Mouse (Mus musculus): ENCODE measurements at regions not wholly inside any gene's neighbourhood (a gene's known extent, or its start where the extent isn't known, plus 50 kb on each side); places are given as distances from the start of the nearest gene placed in this dataset.

DNA sequence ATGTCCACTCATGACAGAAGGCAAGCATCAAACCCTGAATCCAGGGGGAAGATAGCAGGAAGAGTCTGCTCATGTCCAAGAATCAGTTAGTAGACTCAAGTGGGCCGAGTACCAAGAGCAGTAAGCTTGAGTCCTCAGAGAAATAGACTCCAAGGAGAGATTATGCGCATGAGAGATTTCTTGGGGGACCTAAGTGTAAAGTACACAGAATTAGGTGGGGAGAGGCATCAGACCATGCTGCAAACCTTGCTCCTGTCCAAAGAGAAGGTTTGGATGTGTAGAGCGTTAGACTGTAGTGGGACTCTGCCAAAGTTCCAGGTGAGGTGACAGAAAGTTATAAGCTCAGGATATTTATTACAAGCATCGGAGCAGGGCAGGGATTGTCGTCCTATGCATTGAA lies 654.4 kb downstream of the Dhx35 start:
- 72% methylated on average over 5 of the region's 5 CpGs for WGBS (ENCODE audit: insufficient replicate concordance)

DNA sequence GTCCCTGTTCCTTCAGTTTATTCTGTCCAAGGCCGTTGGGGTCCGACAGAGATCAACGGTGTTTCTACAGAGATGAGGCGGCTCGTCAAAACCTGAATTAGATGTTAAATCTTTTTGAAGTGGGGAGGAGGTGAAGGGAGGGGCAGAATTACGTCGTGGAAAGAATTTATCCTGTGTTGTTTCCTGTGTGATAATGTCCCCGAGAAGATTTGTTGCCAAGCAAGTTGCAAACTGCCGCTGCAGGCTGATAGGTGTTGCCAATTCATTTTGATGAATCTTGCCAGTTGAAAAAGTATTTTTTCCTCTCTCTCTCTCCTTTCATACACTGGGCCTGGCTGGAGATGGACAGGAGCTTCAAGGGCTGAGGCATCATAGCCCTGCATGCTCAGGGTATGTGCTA lies 656.8 kb downstream of the Dhx35 start:
- Histone ChIP-seq H3K9ac (no peak overlapping the region), H3K4me2 (no peak overlapping the region), H3K4me3 (replicated peaks) (no peak overlapping the region), H3K36me3 (replicated peaks) (no peaks in the 10 kb centered on the region), H3K4me1 (replicated peaks) (no peaks in the 10 kb centered on the region), H3K9me3 (replicated peaks) (0 out of 2 replicates have a peak, but pooled peaks cover 5% of the 10 kb centered on the region), H3K27ac (replicated peaks) (no peak overlapping the region), H3K27me3 (no peaks in the 10 kb centered on the region)
- no peak for ATAC-seq (ENCODE audit: insufficient read depth)
- WGBS (ENCODE audit: insufficient replicate concordance): 49% methylated on average over 9 of the region's 9 CpGs

More for the DNA sequence above, 654.4 kb downstream of the Dhx35 start:
- Histone ChIP-seq H3K36me3 (replicated peaks) (no peaks in the 10 kb centered on the region), H3K9me3 (replicated peaks) (0 out of 2 replicates have a peak, but pooled peaks cover 5% of the 10 kb centered on the region), H3K9ac (no peak overlapping the region), H3K27me3 (no peaks in the 10 kb centered on the region), H3K4me1 (replicated peaks) (no peaks in the 10 kb centered on the region), H3K4me2 (no peak overlapping the region), H3K27ac (replicated peaks) (no peak overlapping the region), H3K4me3 (replicated peaks) (no peak overlapping the region)
- ATAC-seq (ENCODE audit: insufficient read depth): no peak

DNA sequence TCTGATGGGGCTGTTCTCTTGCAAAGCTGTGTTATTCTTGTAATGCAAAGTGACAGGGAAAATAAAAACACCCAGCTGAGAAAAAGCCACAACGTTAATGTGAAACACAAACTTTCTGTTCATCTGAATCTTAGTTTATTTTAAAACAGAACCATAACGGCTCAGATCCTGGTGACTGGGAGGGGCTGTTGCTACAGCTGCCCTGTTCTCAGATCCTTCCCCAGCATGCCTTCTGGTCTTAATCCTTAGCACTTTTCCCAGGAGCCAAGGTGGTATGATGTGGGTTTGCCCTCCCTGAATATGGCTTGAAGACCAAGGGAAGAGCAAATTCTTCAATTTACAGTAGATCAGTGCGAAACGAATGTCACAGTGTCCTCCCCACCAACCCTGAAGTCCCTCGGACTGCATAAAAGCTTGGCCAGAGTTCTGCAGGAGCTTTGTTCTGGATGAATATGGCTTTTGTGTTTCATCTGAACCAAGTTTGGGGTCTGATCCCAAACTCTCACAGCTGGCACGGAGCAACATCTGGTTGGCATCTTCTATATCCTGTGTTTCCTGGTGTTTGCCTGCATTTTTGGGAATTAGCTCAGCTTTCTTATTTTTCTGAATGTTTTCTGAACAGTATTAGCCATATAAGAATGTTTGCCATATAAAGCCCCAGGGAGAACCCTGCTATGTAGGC lies 686.9 kb downstream of the Dhx35 start:
- no peak overlapping the region for H3K9ac ChIP-seq
- no peak overlapping the region for H3K4me2 ChIP-seq
- H3K27me3 ChIP-seq: no peaks in the 10 kb centered on the region
- H3K4me1 ChIP-seq (replicated peaks): no peaks in the 10 kb centered on the region
- H3K4me3 ChIP-seq (replicated peaks): no peak overlapping the region
- no peak overlapping the region for H3K27ac ChIP-seq (replicated peaks)
- no peak for ATAC-seq (ENCODE audit: insufficient read depth)
- 56% methylated on average over 6 of the region's 6 CpGs for WGBS (ENCODE audit: insufficient replicate concordance)
- H3K36me3 ChIP-seq (replicated peaks): no peaks in the 10 kb centered on the region
- no peaks in the 10 kb centered on the region for H3K9me3 ChIP-seq (replicated peaks)

DNA sequence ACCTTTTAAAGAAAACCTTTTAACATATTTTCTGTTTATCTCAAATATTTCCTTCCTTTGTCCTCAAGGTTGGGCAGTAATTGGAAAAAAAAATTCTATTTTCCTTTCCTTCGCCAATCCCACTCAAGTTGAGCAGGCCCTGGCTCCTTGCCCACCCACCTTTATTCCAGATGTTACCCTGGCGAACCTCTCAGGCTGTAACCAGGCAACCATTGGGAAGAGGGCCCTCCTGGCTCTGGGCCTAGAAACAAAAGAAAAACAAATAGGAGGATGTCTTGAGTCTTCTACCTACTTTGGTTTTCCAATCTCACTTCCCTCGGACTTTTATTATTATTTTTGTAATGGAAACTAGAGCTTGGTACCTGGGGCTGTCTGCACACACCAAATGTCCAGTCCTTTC lies 696.5 kb downstream of the Dhx35 start:
- no peak overlapping the region for H3K27ac ChIP-seq (replicated peaks)
- H3K36me3 ChIP-seq (replicated peaks): no peaks in the 10 kb centered on the region
- no peak for ATAC-seq (ENCODE audit: insufficient read depth)
- H3K9me3 ChIP-seq (replicated peaks): no peaks in the 10 kb centered on the region
- 32% methylated on average over 3 of the region's 3 CpGs for WGBS (ENCODE audit: insufficient replicate concordance)
- no peak overlapping the region for H3K9ac ChIP-seq
- no peaks in the 10 kb centered on the region for H3K27me3 ChIP-seq
- H3K4me1 ChIP-seq (replicated peaks): no peaks in the 10 kb centered on the region
- H3K4me2 ChIP-seq: no peak overlapping the region
- H3K4me3 ChIP-seq (replicated peaks): no peak overlapping the region

DNA sequence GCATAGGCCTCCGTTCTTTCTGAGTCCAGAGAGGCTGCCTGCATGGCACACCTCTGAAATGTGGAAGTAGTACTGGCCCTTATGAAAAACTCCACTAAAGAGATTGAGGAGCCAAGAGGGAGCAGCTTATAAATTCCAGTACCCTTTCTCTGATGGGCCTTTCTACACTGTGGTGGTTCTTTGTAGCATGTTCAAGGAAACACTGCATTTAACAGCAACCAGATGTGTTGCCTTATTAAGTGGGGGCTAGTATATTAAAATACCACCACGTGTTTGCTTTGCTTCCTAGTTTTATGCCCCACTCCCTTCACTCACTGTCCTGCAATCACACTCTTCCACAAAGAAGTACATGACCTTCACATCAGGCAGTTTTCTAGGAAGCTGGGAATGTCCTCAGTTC lies 704.1 kb downstream of the Dhx35 start:
- H3K9me3 ChIP-seq (replicated peaks): no peaks in the 10 kb centered on the region
- H3K4me3 ChIP-seq (replicated peaks): no peak overlapping the region
- H3K4me2 ChIP-seq: no peak overlapping the region
- no peak for ATAC-seq (ENCODE audit: insufficient read depth)
- WGBS (ENCODE audit: insufficient replicate concordance): 33% methylated on average over 2 of the region's 2 CpGs
- no peak overlapping the region for H3K9ac ChIP-seq
- no peaks in the 10 kb centered on the region for H3K4me1 ChIP-seq (replicated peaks)
- no peaks in the 10 kb centered on the region for H3K27me3 ChIP-seq
- no peak overlapping the region for H3K27ac ChIP-seq (replicated peaks)
- no peaks in the 10 kb centered on the region for H3K36me3 ChIP-seq (replicated peaks)

DNA sequence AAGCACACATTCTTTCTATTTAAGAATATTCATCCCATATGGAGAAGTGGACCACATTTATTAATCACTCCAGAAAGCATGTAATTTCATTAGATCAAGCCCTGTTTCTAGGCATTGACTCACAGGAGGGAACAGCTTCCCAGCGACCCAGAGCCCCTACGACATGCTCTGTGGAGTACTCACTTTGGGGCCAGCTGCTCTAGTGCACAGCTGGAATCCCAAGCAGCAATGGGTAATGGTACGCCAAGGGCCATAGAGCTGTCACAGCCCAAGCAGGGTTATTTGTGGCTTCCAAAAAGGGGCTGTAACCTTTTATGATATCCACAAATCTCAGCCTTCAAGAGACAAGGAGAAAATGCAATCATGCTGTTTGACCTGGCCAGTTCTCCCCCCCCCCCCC lies 706.4 kb downstream of the Dhx35 start:
- Histone ChIP-seq H3K4me3 (replicated peaks) (no peak overlapping the region), H3K9me3 (replicated peaks) (no peaks in the 10 kb centered on the region), H3K4me1 (replicated peaks) (no peaks in the 10 kb centered on the region), H3K9ac (no peak overlapping the region), H3K4me2 (no peak overlapping the region), H3K36me3 (replicated peaks) (no peaks in the 10 kb centered on the region), H3K27me3 (no peaks in the 10 kb centered on the region), H3K27ac (replicated peaks) (no peak overlapping the region)
- ATAC-seq (ENCODE audit: insufficient read depth): no peak
- WGBS (ENCODE audit: insufficient replicate concordance): 53% methylated on average over 3 of the region's 3 CpGs

DNA sequence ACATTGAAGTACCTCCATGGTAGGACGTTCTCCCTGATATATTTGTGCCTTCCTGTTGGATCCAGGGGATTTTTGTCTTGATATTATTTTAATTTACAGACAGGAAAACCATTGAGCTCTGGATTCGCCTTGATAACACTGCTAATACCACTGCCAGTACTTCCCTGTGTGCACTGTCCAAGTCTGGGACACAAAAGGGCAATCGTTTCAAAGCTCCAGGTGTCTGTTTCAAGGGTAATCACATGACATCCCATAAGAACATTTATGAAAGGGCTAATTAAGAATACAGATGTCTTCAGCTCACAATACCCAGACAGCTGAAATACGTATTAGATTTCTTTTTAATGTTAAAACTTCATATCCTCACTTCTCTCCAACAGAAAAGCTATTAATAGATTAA lies 724.5 kb downstream of the Dhx35 start:
- no peak overlapping the region for H3K27ac ChIP-seq (replicated peaks)
- H3K9me3 ChIP-seq (replicated peaks): no peaks in the 10 kb centered on the region
- H3K27me3 ChIP-seq: no peaks in the 10 kb centered on the region
- no peaks in the 10 kb centered on the region for H3K4me1 ChIP-seq (replicated peaks)
- WGBS (ENCODE audit: insufficient replicate concordance): 33% methylated on average over 4 of the region's 4 CpGs
- ATAC-seq (ENCODE audit: insufficient read depth): no peak
- no peak overlapping the region for H3K9ac ChIP-seq
- no peaks in the 10 kb centered on the region for H3K36me3 ChIP-seq (replicated peaks)
- no peak overlapping the region for H3K4me3 ChIP-seq (replicated peaks)
- H3K4me2 ChIP-seq: no peak overlapping the region

DNA sequence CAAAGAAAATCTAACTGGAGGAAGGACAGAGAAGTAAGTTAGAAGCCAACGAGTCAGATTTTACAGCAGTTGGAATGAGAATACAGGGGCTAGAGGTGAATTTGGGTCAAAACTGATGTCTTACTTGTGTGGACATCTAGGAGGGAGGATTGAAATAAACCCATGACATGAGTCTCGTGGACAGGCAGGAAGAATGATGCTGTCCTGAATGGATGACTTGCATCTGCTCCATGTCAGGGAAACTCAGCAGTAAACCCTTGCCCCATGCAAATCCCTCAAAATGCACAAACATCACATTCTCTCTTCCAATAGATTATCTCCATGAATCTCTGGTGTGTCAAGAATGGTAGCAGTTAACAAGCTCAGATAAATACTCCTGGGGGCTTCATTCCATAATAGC lies 729.1 kb downstream of the Dhx35 start:
- no peak for ATAC-seq (ENCODE audit: insufficient read depth)
- Histone ChIP-seq H3K4me3 (replicated peaks) (no peak overlapping the region), H3K9ac (no peak overlapping the region), H3K27ac (replicated peaks) (no peak overlapping the region), H3K36me3 (replicated peaks) (no peaks in the 10 kb centered on the region), H3K4me1 (replicated peaks) (no peaks in the 10 kb centered on the region), H3K27me3 (no peaks in the 10 kb centered on the region), H3K9me3 (replicated peaks) (no peaks in the 10 kb centered on the region), H3K4me2 (no peak overlapping the region)
- WGBS (ENCODE audit: insufficient replicate concordance): 50% methylated on average over 2 of the region's 2 CpGs

DNA sequence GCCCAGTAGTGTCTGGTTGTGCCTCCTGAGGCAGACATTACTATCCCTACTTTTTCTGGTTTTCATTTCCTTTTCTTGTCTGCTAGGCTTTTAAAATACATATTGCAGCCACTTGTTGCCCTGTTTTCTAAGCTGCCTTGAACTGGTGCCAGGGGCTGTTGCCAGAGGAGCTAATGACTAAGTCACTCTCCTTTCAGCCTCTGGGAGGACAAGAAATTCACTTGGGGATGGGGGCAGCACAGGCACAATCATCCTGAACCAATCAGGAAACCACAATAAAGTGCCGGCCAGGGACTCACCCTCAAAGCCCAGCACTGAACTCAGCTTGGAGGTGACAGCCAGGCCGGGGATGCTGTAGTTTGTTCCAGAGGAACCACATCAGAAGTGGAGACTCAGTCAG lies 740.3 kb downstream of the Dhx35 start:
- Histone ChIP-seq H3K9me3 (replicated peaks) (no peaks in the 10 kb centered on the region), H3K4me1 (replicated peaks) (no peaks in the 10 kb centered on the region), H3K36me3 (replicated peaks) (no peaks in the 10 kb centered on the region), H3K9ac (no peak overlapping the region), H3K4me3 (replicated peaks) (no peak overlapping the region), H3K4me2 (no peak overlapping the region), H3K27ac (replicated peaks) (no peak overlapping the region), H3K27me3 (no peaks in the 10 kb centered on the region)
- no peak for ATAC-seq (ENCODE audit: insufficient read depth)
- WGBS (ENCODE audit: insufficient replicate concordance): 30% methylated on average over 2 of the region's 2 CpGs

DNA sequence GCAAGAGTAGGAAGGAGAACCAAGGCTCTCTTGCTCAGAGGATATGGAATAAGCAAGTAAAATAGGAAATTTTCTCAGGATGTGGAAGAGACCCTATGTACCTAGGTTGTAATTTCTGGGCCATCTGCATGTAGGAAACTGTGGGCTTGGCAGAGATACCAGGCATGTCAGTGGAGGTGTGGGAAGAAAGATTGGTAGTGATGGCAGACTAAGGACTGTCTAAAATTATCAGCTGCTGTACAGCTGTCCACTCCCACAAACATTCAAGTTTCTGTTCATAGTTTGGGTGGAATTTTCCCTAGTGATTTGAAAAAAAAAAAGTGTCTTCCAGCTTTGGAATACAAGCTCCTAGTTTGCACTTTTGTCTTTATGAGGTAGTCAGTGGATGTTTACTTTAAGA lies 744.7 kb downstream of the Dhx35 start:
- no peaks in the 10 kb centered on the region for H3K9me3 ChIP-seq (replicated peaks)
- H3K36me3 ChIP-seq (replicated peaks): no peaks in the 10 kb centered on the region
- no peak overlapping the region for H3K4me2 ChIP-seq
- no peak for ATAC-seq (ENCODE audit: insufficient read depth)
- no peaks in the 10 kb centered on the region for H3K27me3 ChIP-seq
- no peak overlapping the region for H3K9ac ChIP-seq
- H3K4me1 ChIP-seq (replicated peaks): no peaks in the 10 kb centered on the region
- no peak overlapping the region for H3K27ac ChIP-seq (replicated peaks)
- H3K4me3 ChIP-seq (replicated peaks): no peak overlapping the region

DNA sequence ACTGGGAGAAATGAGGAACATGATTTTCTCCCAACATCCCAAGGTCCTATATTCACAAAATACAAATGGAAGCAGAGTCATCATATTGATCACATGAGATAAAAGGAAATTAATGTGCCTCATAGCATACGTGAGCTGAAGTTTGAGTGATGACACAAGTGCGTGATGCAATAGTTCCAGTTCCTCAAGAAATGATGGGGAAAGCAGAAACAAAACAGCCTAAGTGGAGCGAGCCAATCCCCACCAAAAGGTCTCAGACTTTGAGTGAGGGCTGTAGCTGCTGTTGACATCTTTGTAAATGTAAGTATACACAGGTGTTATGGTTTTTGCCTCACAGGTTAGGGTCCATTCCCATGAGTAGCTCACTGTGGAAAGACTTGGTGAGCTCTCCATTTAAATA lies 763.0 kb downstream of the Dhx35 start:
- Histone ChIP-seq H3K36me3 (replicated peaks) (no peaks in the 10 kb centered on the region), H3K4me3 (replicated peaks) (no peak overlapping the region), H3K9ac (no peak overlapping the region), H3K4me1 (replicated peaks) (no peaks in the 10 kb centered on the region), H3K4me2 (no peak overlapping the region), H3K9me3 (replicated peaks) (no peaks in the 10 kb centered on the region), H3K27me3 (no peaks in the 10 kb centered on the region), H3K27ac (replicated peaks) (no peak overlapping the region)
- WGBS (ENCODE audit: insufficient replicate concordance): 54% methylated on average over 3 of the region's 3 CpGs
- ATAC-seq (ENCODE audit: insufficient read depth): no peak

DNA sequence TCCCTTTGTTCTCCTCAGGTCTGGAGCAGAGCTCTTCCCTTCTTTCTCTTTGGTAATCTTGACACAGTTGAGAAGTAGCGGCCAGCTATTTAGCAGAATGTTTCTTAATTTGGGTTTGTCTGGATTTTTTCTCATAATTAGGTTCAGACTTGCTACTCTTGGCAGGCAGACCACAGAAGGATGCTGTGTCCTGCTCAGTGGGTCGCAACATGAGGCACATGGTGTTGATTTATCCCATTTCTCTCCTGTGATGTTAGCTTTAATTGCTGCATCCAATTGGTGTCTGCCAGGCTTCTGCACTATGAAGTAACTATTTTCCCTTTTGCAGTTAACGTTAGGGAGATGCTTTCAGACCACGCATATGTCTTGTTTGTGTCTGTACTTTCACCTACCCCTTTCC lies 768.7 kb downstream of the Gm826 start:
- H3K4me2 ChIP-seq: no peak overlapping the region
- H3K27ac ChIP-seq (replicated peaks): no peak overlapping the region
- no peaks in the 10 kb centered on the region for H3K27me3 ChIP-seq
- no peak overlapping the region for H3K4me3 ChIP-seq (replicated peaks)
- 73% methylated on average over 4 of the region's 4 CpGs for WGBS (ENCODE audit: insufficient replicate concordance)
- H3K9me3 ChIP-seq (replicated peaks): no peaks in the 10 kb centered on the region
- H3K4me1 ChIP-seq (replicated peaks): no peaks in the 10 kb centered on the region
- no peak overlapping the region for H3K9ac ChIP-seq
- no peak for ATAC-seq (ENCODE audit: insufficient read depth)
- H3K36me3 ChIP-seq (replicated peaks): no peaks in the 10 kb centered on the region

Data from liver, embryonic 15.5 days (tissue).